Mouse (Mus musculus) limb, embryonic 14.5 days (tissue): ENCODE measurements at regions not wholly inside any gene's neighbourhood (a gene's known extent, or its start where the extent isn't known, plus 50 kb on each side); places are given as distances from the start of the nearest gene placed in this dataset.

ENCODE experiments used
- ATAC-seq: fragments of 200-750 bp; cut with Nextera tagmentation; 2 replicates; pipeline ENCODE4 v1.8.0; 2017; ENCODE audit warnings: low read depth, moderate number of reproducible peaks, moderate TSS enrichment; ENCODE audit not compliant: low FRiP score
- DNase-seq: peaks from one replicate; pipeline ENCODE4 v3.0.0-alpha.2; 2015; ENCODE audit warnings: low spot score
- H3K27ac ChIP-seq: fragments of 300-500 bp; sonication (generic); replicated peaks from 2 replicates; pipeline ENCODE4 v1.5.1; 2014; ENCODE audit warnings: low read depth, mild to moderate bottlenecking, low read length, moderate library complexity, mixed read lengths
- H3K27me3 ChIP-seq: fragments of 300-500 bp; sonication (generic); 2 replicates; pipeline ENCODE4 v1.6.1; 2014; ENCODE audit warnings: low read length, mixed read lengths; ENCODE audit not compliant: control insufficient read depth, insufficient read depth
- H3K36me3 ChIP-seq: fragments of 300-500 bp; sonication (generic); 2 replicates; pipeline ENCODE4 v1.6.1; 2014; ENCODE audit warnings: mild to moderate bottlenecking, low read length, moderate library complexity, mixed read lengths; ENCODE audit not compliant: control insufficient read depth, insufficient read depth
- H3K4me1 ChIP-seq: fragments of 300-500 bp; sonication (generic); 2 replicates; pipeline ENCODE4 v1.6.1; 2014; ENCODE audit warnings: antibody characterized with exemption, low read length, mixed read lengths; ENCODE audit not compliant: control insufficient read depth, insufficient read depth
- H3K4me2 ChIP-seq: fragments of 300-500 bp; sonication (generic); replicated peaks from 2 replicates; pipeline ENCODE4 v1.6.1; 2014; ENCODE audit warnings: low read depth, mild to moderate bottlenecking, low read length, moderate library complexity; ENCODE audit not compliant: severe bottlenecking
- H3K4me3 ChIP-seq: fragments of 300-500 bp; sonication (generic); replicated peaks from 2 replicates; pipeline ENCODE4 v1.5.1; 2014; ENCODE audit warnings: low read length
- H3K9ac ChIP-seq: fragments of 300-500 bp; sonication (generic); 2 replicates; pipeline ENCODE4 v1.6.1; 2014; ENCODE audit warnings: mild to moderate bottlenecking, low read depth, low read length, moderate library complexity; ENCODE audit not compliant: severe bottlenecking
- H3K9me3 ChIP-seq: fragments of 300-500 bp; sonication (generic); 2 replicates; pipeline ENCODE4 v1.6.1; 2016; ENCODE audit warnings: low read length; ENCODE audit not compliant: control insufficient read depth
- POLR2A ChIP-seq: fragments of 200-500 bp; IDR thresholded peaks from 2 replicates; pipeline ENCODE4 v1.8.0; 2012; ENCODE audit warnings: inconsistent platforms, mild to moderate bottlenecking, moderate library complexity, borderline replicate concordance; ENCODE audit not compliant: insufficient read depth, insufficient read length; ENCODE audit errors: extremely low read depth
- WGBS: fragments of 180-500 bp; shearing (Covaris S2); extraction: QIAGEN DNeasy Blood & Tissue Kit; methylation state at CpG from one replicate; pipeline ENCODE4 v1.1.7; 2014; 5-methylcytosine and 5-hydroxymethylcytosine counted together

DNA sequence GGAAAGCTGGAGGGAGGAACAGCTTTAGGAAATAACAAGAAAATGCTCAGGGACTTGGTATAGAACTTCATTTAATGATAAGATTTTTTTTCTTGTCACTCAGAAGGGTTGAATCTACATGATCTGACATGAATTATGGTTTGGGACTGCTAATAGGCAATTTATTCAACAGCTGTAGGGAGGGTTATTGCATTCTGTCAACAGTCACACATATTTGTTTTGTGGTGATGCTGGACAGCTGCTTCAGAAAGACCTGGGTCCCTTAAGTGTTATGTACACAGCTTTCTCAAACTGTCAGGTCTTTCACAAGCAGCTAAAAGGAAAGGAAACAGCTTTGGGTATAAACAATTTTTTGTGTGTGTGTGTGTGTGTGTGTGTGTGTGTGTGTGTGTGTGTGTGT lies 101.0 kb upstream of the Mtpn start:
- no peaks in the 10 kb centered on the region for H3K4me1 ChIP-seq
- no peak overlapping the region for H3K4me2 ChIP-seq
- no peak overlapping the region for H3K9ac ChIP-seq
- TF ChIP-seq POLR2A = no peak
- no peak for ATAC-seq
- H3K36me3 ChIP-seq = no peaks in the 10 kb centered on the region
- DNase-seq = no peak
- H3K9me3 ChIP-seq = no peaks in the 10 kb centered on the region
- no peak overlapping the region for H3K27ac ChIP-seq
- H3K4me3 ChIP-seq = no peak overlapping the region
- H3K27me3 ChIP-seq = no peaks in the 10 kb centered on the region

DNA sequence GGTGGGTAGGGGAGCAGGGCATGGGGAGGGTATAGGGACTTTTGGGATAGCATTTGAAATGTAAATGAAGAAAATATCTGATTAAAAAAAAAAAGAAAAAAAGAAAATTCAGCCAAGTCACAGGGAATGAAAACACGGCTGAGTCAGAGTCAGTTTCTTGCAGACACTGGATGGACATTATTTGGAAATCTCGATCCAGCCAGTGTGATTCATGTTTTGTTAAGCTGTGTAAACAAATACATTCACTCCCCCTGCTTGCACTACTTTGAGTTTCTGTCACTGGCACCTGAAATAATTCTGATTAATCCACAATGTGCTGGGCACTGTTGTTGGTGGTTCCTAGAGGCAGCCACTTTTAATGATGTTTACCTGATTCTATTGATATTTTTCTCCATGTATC lies 68.6 kb upstream of the Mtpn start:
- H3K9me3 ChIP-seq = no peaks in the 10 kb centered on the region
- H3K36me3 ChIP-seq = no peaks in the 10 kb centered on the region
- no peak overlapping the region for H3K9ac ChIP-seq
- no peak for TF ChIP-seq POLR2A
- ATAC-seq (no peak), DNase-seq (no peak)
- no peaks in the 10 kb centered on the region for H3K27me3 ChIP-seq
- no peak overlapping the region for H3K4me2 ChIP-seq
- WGBS = 78% methylated on average over 2 of the region's 2 CpGs
- no peak overlapping the region for H3K4me3 ChIP-seq
- no peaks in the 10 kb centered on the region for H3K4me1 ChIP-seq
- H3K27ac ChIP-seq = no peak overlapping the region

DNA sequence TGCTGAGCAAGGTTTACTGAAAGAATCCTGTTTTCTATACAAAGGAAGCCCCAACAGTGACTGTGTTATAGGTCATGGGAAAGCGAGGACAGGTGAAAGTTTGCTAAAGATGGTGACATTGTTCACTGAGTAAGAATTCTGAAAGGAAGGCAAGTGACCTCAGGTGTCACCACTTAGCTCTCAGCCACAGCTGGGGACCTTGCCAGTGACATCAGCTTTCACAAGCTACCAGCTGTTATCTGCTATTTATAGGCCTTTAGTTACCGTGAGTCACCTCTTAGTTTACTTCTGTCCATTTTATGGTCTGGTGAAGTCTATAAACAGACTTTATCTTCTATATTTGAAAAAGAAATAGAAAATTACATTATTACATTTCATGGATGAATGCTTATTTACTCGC lies 65.4 kb upstream of the Mtpn start:
- Histone ChIP-seq H3K9ac (no peak overlapping the region), H3K4me1 (no peaks in the 10 kb centered on the region), H3K27ac (no peak overlapping the region), H3K9me3 (0 out of 2 replicates have a peak, but pooled peaks cover 4% of the 10 kb centered on the region), H3K36me3 (no peaks in the 10 kb centered on the region), H3K4me2 (no peak overlapping the region), H3K27me3 (no peaks in the 10 kb centered on the region), H3K4me3 (no peak overlapping the region)
- no peak for DNase-seq
- no peak for ATAC-seq
- no peak for TF ChIP-seq POLR2A
- 67% methylated on average over 3 of the region's 3 CpGs for WGBS

DNA sequence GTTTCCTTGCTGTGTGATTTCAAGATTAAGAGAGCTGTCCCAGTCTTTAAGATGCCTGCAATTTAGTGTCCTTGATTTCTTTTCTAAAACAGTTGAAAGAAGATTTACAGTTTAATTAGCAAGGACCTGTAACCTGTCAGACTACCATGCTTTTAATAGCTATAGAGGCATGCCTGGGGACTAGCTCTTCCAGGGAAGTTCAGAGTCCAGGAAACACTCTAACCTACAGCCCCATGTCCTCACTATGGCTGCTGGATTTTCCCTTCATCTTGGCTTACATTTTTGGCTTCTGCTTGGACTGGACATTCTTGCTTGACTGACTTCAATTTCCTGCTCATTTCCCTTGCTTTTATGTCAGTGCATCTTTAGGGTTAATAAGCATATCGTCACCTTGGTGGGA lies 61.7 kb upstream of the Mtpn start:
- no peak for TF ChIP-seq POLR2A
- Histone ChIP-seq H3K36me3 (no peaks in the 10 kb centered on the region), H3K4me1 (no peaks in the 10 kb centered on the region), H3K9me3 (0 out of 2 replicates have a peak, but pooled peaks cover 4% of the 10 kb centered on the region), H3K9ac (no peak overlapping the region), H3K27me3 (no peaks in the 10 kb centered on the region), H3K4me2 (no peak overlapping the region), H3K4me3 (no peak overlapping the region), H3K27ac (no peak overlapping the region)
- ATAC-seq (no peak), DNase-seq (no peak)
- 65% methylated on average over 1 of the region's 1 CpGs for WGBS

DNA sequence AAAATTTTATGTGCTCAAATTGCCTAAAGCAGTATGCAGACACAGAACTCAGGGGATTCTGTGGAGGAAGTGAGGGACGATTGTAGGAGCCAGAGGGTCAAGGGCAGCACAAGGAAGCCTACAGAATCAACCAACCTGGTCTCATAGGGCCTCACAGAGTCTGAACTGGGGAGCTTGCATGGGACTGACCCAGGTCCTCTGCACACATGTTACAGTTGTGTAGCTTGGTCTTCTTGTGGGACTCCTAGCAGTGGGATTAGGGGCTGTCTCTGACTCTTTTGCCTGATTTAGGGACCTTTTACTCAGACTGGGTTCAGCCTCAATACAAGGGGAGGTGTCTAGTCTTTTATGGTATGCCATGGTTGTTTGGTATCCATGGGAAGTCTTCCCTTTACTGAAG lies 60.2 kb upstream of the Mtpn start:
- no peak overlapping the region for H3K9ac ChIP-seq
- 77% methylated on average over 1 of the region's 1 CpGs for WGBS
- H3K36me3 ChIP-seq = no peaks in the 10 kb centered on the region
- H3K4me1 ChIP-seq = no peaks in the 10 kb centered on the region
- H3K27me3 ChIP-seq = no peaks in the 10 kb centered on the region
- H3K4me3 ChIP-seq = no peak overlapping the region
- no peak overlapping the region for H3K4me2 ChIP-seq
- ATAC-seq = no peak
- TF ChIP-seq POLR2A = no peak
- no peak overlapping the region for H3K27ac ChIP-seq
- no peak for DNase-seq
- H3K9me3 ChIP-seq = 0 out of 2 replicates have a peak, but pooled peaks cover 4% of the 10 kb centered on the region

DNA sequence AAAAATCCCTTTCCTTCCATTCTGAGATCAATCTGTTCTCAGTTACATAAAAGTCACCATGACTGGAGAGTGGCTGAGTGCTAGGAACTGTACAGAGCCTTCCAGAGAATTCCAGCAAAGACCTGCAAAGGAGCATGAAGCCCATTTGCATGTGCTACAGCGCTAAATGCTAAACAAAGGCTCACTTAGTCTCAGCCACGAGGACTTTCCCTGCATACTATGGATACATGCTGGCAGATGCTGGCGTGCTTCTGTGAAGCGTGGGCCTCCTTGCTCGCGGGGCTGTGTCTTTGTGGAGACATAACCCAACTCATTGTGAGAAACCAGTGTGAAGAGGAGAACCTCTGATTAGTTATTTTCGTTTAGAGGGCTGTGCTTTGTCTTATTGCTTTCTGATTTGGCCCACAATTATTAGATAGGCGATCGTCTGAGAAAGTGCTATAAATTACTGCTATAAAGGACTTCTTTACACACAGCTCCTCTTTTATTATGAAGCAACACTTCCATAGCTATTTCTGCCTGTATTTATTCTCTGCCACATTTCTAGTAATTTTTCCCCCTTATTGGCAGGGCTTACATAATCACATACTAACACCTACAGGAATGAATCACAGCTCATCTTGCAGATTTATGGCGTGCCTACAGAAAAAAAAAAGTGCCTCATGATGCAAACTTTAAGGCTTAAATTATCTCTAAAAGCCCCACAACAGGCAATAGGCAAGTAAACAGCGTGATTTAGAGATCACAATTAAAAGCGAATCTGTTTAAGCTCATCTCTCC lies 58.9 kb upstream of the Mtpn start:
- Histone ChIP-seq H3K9ac (no peak overlapping the region), H3K4me3 (no peak overlapping the region), H3K9me3 (0 out of 2 replicates have a peak, but pooled peaks cover 4% of the 10 kb centered on the region), H3K36me3 (no peaks in the 10 kb centered on the region), H3K27ac (no peak overlapping the region), H3K4me1 (no peaks in the 10 kb centered on the region), H3K27me3 (no peaks in the 10 kb centered on the region), H3K4me2 (no peak overlapping the region)
- TF ChIP-seq POLR2A = no peak
- DNase-seq (no peak), ATAC-seq (no peak)
- 76% methylated on average over 12 of the region's 12 CpGs for WGBS
